Mouse (Mus musculus) thymus, postnatal 10 days (tissue): ENCODE data around the gene Irak3.
"Not testable (repeated sequence)": the region's sequence is repeated elsewhere in the genome, so short reads cannot be mapped to it uniquely, and the experiment has no call there.

Experiments
- DNase-seq, 2 experiments: peaks; one replicate each; pipeline ENCODE4 v3.0.0; 2021; ENCODE audit warnings: low spot score in 2 of 2

The Irak3 gene

DNA sequence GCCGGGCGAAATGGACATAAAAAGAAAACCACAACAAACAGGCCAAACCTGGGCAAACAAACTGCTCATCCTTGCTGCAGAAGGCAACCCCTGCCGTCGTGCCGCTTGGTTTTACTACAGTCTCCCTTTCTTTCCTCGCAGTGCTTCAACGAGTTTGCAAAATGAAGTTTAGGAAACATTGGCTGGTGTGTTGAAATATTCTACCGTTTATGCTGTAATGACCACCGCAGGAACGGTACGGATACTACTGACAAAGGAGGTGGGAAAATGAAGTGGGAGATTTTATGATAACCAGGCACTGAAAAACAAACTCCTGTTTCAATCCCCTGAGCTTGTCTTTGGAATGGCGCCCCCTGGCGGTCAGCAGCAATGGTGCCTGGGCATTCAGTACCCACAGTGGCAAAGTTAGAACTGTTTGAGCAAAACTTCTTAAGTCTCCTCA, at the start of gene Irak3:
Gene Irak3 (minus strand): TSS at position 170 of the 442 bp plus-strand sequence.
- peak; percentile 59 to 90 for DNase-seq

DNA sequence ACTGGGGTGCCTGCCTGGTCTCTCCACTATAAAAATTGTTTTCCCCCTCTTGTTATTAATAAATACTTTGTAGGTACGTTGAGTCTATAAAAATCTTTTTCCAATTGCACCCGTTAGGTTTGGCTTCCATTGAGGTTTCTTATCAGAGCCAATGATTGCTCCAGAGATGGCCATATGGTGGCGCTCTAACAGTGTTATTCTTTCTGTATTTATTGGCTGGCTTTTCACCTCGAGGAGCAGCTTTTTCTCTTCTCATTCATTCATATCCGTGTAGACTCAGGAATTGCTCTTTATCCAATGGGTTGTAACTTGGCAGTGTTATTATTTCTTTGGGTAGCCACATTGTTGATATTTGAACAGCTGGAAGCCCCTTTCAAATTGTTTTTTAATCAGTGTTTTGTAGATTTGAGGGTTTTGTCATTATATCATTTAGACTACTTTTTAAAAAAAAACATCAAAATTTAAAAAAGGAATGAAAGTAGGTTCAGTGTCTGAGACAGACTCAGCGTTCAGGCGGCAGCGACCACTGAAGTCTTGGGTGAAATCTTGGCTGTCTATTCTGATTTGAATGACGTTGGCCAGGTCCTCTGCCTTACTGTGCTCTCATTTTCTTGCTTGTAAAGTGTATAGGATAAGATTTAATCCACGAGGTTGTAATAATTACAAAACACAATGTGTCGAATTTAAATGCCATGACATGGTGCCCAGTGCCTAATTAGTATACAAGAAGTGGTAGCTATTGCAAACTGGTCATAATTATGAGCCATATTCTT, 49.2 kb upstream of the Irak3 start:
- DNase-seq = no peak

DNA sequence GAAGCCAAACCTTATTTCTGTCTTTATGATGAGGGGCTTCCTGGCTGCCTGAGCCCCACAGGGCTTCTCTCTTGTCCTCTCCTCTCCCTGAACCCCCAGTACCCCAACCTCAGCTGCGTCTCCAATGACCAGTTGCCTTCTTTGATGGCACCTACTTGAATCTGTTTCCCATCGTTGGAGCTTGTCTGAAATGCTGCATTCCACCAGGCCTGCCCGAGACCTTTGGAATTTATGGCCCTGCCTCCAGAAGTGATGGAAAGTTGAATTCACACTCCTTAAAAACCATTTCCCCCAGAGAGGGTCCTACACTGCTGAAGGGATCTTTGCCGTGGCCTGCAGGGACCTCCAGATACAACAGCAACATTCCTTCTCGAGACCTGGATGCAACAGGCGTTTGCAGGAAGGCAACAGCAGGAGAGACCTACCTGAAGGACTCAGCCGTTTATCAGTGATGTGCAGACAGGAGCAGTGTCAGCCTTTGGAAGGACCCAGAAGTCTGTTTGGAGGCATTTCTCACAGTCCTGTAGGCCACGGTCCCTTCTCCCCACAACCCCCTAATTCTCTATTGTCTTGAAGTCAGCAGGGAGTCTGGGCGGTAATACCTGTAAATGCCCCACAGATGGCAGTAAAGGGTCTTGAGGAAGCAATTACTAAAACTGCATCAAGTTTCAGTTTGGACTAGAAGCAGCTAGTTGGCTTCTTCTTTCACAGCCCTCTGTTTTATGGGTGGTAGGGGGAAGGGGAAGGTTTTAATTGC, 45.2 kb upstream of the Irak3 start:
- peak; percentile 35 to 60 for DNase-seq

DNA sequence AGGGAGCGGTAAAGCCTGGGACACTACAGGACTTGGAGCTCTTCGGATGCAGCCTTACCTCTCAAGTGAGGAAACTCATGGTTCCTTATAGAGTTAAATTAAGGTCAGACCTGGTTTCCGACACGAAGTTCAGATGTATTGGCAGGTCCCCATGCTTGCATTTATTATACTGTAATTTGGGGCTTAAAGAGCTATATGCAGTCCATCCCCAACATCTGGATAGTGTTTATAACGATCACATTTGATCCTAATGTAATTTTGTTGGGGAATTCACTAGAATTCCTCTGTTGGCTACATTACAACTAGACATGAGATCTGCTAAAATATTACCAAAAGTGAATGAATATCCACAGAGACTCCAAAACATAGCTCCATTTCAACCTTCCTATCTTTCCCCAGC, 43.8 kb upstream of the Irak3 start:
- DNase-seq = no peak

DNA sequence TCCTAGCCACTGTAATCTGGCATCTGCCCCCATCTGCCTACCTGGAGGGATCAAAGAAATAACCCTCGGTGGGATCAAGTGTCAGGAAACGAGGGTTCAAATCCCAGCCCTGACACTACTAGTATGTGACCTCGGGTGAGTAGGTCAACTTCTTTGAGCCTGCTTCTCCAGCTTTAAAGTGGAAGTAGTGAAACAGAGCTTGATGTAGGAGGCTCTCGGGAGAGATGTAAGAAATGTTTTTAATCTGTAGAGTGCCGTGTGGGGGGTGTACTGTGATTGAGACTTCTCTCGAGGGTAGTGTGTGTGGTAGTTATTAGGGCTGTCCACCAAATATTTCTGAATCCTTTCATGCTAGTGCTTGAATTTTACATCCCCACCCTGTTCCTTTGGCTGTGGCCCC, 40.5 kb upstream of the Irak3 start:
- no peak for DNase-seq

DNA sequence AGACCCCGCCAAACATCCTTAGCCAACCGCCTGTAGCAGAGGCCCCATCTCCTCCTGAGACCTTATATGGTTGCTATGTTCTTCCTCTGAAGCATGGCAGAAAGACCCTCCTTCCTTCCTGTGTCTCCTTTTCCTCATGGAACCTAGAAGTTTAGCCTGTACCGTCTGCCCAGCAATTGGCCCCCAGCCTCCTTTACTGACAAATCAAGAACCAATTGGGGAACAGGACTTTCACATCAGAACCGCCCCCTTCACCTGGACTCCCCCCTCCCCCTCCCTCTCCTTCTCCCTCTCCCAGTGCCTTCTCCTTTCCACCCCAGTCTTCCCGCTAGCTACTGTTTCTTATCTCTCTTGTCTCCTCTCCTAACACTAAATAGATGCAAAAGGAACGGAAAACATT, 37.5 kb upstream of the Irak3 start:
- DNase-seq = no peak

DNA sequence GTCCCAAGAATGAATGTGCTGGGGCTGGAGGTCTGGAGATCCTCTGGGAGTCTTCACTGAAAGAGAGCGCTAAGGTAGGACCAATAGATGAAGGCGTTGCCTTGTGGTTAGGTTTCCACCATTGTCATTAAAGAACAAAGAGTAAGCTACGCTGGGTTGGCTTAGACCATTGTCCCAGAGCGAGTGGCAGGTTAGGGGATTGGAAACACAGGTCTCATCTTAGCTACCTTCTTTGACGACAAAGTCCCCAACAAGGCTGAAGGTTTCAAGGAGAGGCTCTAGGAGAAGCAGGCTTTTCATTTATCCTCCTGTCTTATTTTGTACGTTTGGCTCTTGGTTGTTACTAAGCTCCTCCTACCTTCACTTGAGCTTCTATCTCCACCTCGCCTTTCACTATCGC, 36.3 kb upstream of the Irak3 start:
- no peak for DNase-seq

DNA sequence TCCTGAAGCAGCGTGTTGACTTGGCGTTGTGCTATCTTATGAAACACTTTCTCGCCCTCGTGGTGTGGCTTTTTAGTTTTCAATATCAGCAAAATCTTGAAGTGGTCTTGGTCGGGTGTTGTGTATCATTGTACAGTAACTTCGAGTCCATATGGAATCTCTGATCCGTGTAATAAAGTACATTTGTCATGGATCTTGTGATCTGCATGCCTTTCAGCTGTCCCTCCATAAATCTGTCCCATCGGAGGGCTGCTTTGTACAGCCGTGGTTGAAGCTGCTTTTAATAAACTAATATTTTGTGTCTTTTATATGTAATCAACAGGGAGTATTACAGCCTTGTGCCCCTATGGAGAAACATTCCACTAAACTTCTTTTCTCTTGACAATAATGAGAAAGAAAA, 34.9 kb upstream of the Irak3 start:
- no peak for DNase-seq

DNA sequence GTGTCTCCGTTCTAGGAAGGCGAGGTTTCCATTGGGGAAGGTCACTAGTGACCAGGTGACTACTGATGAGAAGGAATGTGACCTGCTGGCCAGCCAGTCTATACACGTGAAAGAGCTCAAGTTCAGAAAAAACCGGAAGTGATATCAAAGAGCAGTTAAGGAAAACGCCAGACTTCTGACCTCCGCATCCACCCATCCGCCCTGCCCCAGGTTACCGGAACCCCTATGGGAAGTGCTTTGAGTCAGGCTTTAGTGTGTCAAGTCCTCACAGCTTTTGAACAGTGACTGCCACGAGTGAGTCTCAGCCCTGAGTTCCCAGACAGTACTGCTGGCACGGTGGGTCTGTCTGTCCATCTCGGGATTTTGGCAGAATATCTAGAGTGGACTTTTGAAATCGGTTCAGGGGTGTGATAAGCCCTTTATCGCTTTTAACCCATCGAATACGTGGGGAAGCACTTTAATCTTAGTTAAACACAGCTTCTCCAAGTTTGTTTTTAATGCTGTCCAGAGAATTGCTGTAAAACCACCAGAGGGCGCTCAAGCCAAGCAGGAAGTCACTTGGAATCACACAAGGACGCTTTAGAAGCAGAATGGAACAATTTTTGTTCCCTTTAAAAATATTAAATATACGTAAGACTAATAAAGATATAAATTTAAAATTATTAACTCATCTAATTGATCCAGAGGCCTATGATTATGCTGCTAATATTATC, 31.9 kb upstream of the Irak3 start:
- peak in 1 of 2 experiments; percentile 56 for DNase-seq

DNA sequence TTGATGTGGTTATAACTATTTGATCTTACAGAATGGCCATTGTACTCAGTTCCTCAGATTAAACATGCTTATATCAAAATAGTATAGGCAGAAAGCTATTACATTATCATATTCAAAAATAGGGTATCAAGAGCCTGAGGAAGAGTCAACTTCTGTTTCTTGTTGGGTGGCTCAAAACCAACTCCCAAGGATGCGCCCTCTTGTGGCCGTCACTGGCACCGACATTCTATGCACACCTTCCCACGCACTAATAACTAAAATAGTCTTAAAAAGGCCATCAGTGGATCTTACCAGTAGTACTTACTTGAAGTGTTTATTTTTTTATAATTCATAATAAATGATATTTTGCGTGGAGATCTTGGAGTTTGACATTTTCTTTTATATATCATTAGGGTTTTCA, 29.8 kb upstream of the Irak3 start:
- DNase-seq = peak in 1 of 2 experiments; percentile 66

DNA sequence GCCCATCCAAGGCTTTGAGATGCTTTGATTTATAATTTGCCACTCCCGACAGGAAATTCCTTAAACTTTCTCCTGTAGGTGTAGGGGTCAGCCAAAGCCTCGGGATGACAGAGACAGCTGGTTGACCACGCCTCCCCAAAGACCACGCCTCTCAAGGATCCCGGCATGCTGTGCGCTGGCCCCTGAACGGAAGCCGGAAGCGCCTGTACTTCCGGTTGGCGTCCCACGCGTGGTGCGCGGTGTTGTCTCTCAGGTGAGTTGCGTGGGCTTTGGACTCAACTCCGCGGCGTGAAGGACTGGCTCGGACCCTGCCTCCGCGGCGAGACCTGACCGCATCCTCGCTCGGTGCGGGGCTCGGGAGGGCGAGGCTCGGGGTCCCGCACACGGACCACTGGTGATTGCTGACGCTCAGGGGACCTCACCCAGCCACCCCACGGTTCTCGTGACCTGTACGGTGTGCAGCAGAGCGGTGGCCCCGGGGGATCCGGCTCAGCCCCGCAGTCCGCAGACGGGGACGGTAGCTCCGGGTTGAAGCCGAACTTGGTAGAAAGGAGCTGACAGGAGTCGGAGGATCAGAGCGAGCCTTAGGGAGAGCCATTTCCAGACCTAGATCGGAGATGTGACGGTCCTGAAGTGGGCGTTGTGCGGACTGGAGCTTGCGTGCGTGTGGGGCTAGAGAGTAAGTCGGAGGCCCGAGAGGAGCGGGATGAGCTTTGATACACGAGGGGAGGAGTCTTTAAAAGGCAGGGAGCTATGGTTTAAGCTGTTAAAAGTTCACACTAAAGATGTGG, 25.1 kb upstream of the Irak3 start, which contains the start of gene Llph:
Gene Llph (plus strand): TSS at position 200 of the 791 bp plus-strand sequence.
- peak; percentile 71 to 79 for DNase-seq

DNA sequence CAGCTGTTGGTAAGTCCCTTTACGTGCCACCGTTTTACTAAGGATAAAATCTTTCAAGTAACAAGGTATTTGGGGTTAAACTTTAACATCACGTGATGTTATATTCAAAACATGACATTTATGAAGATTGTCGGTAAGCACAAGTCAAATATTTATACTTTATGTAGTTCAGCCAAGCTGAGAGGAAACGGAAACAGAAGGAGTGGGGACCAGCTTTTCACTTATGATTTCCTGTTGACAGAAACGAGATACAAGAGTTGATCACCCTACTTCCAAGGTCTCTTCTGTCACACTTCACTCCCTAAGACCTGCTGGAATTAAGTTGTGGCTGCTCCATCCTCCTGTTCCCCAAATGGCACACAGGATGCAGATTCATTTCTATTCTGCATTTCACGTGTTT, 18.8 kb upstream of the Irak3 start:
- DNase-seq = no peak

DNA sequence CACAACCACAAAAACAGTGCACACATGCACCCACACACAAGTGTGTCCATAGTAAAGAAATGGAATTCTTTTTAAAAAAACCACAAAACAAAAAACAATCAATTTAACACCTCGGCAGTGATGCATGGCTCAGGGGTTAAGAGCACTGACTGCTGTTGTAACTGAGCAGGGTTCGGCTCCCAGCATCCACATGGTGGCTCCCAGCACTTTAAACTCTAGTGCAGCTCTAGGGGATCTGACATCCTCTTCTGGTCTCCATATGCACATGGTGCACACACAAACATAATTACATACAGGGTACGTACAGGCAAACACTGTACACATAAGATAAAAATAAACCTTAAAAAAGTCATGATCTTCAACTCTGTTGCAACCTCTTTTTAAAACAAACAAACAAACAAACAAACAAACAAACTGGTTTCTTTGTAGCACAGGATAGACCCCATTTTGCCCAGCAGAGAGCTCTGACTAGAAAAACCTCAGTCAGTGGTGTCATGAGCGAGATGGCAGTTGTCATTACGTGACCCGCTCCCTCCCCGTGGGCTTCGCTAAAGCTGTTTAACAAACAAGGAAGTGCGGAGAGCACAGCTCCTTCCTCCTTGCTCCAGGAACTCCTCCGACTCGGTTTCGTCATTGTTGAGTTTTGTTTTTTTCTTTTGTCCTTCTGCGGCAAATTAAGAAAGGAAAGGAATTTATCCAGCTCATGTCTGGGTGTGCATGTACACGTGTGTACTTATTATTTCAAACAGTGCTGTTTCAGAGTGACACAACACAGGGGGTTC, 17.8 kb upstream of the Irak3 start:
- DNase-seq = no peak

DNA sequence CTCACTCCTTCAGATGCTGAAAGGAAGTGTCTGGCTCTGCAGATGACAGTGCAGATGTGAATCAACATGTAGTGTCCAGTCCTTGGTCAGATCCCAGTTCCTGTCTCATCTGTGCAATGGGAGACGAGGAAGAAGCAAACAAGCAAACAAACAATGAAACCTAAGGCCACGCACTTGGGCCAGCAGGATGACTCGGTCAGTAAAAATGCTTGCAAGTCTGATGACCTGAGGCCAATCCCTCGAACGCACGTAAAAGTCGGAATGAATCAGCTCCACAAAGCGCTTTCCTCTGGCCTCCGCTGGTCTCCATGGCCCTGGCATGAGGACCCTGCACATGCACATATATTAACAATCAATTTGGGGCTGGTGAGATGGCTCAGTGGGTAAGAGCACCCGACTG, 17.1 kb upstream of the Irak3 start:
- no peak for DNase-seq

DNA sequence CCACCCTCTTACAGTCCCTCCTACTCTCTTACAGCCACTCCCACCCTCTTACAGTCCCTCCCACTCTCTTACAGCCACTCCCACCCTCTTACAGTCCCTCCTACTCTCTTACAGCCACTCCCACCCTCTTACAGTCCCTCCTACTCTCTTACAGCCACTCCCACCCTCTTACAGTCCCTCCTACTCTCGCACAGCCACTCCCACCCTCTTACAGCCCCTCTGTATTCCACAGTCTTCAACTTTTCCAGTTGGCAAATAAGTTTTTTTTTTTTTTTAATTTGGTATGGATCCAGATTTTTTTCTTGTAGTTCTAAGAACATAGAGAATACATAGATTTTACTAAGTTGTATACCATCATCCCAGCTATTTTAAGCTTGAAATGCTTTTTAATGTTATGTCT, 15.2 kb upstream of the Irak3 start:
- not testable (repeated sequence) for DNase-seq

DNA sequence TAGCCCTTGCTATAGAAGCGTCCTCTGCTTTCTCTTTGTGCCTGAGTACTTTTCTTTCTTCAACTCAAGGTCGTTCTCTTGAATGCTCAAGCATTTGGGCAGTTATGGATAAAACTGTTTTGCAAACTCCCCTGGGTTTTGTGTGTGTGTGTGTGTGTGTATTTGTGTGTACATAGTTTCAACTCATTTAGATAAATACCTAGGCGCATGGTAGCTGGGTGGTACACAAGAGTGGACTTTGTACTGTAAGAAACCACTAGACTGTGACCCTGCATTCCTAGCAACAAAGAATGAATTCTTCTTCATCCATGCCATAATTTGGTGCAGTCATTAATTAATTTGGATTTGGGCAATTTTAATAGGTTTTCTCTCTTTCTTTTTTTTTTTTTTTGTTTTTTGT, 8.2 kb upstream of the Irak3 start:
- no peak for DNase-seq

DNA sequence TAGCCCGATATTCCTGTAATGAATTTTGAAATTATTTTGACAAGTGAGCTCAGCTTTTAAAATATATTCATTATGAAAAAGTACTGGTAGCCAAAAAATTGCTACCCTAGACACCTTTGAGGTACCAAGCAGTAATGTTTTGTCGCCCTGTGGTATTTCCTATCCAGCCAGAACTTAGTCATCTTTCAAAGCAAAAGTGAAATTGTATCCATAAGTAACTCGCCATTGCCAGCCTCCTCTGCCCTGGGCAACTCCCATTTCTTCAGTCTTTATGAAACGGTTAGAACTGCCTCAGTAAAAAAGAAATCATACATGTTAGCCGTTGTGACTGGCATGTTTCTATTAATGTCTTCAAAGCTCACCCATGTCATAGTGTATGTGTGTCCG, 7.6 kb upstream of the Irak3 start:
- DNase-seq = no peak

DNA sequence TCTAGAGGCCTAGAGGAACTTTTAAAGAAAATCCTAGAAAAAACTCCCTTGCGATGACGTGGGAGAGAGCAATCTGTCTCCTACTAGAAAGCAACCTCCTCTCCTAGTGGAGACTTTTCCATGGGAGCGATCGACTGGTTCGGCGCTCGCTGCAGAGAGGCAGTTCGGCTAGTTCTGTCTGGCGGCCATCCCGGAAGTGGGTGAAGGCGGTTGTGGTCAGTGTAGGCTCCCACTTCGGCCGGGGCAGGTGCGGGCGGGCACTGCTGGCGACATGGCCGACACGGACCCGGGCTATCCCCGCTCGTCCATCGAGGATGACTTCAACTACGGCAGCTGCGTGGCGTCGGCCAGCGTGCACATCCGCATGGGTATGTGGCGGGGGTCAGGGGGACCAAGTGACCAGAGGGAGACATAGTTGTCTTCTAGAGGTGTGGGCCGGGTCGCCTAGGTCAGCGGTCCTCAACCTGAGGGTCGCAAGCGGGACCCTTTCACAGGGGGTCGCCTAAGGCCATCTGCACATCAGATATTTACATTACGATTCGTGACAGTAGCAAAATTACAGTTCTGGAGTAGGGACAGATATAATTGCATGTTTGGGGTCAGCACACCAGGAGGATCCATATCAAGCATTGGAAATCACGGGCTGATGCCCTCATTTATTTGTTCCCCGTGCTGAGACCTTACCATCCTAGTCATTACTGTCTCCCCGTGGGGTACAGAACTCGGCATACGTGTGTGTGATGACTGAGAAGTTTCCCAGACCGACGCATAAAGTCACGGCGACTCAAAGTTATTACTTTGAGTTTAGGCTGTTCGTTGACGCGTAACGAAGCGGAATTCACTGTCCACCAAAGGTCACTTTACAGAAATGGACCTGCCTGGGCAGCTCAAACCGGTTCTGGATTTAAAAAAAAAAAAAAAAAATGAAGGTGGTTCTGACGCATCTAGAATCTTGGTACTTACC, 6.9 kb upstream of the Irak3 start:
- DNase-seq = peak; percentile 35

DNA sequence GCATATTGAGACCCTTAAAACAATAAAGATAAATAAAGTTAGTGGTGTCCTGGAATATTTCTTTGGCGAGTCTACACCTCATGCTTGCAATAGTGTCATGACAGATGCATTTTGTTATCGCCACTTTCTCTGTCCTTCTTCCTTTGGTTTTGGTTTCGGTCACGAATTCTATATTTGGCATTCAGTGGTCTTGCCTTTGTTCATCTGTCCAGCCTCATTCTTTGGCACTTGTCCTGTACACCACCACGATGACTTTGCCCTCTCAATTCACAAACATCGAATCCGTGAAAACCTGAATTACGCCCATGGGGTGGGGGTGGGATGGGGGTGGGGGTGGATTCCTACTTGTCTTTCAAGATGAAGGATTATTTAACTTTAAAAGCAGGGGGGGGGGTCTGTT, 6.1 kb upstream of the Irak3 start:
- no peak for DNase-seq
